Mouse (Mus musculus): Measurements from ENCODE around the gene Sh2b1. TPM values are rescaled to one million over a fixed set of nuclear protein-coding genes. Genes with fewer than 3 reads are reported as not detected.
"Not testable (repeated sequence)": the region's sequence is repeated elsewhere in the genome, so short reads cannot be mapped to it uniquely, and the experiment has no call there.

Gene Sh2b1
- 10 to 100 TPM; 56.2 to 60.8 TPM for total RNA-seq (2021)
- long read RNA-seq, experiment 1, transcript Sh2b1-202 (10 exons, 3,366 nt), result major isoform, 5 of 85 reads
- long read RNA-seq, experiment 1, partial matches to known transcripts, result 17 of 85 reads
- long read RNA-seq, experiment 1, other reads (novel, unspliced or antisense), result 60 of 85 reads
- long read RNA-seq, experiment 2, partial matches to known transcripts, result 16 of 35 reads
- long read RNA-seq, experiment 2, other reads (novel, unspliced or antisense), result 19 of 35 reads

- DNase-seq (ENCODE audit: low spot score in 2 of 2), result peak; percentile 82 to 83
Measured at GRCm38 (mm10) chr7:126474993-126475581, at the start of gene Sh2b1. Gene Sh2b1 (minus strand): TSS chr7:126475424.

GRCm38 (mm10) chr7:126523316-126523715 is 48.1 kb upstream of the Sh2b1 start:
- no peak for DNase-seq (ENCODE audit: low spot score in 2 of 2)

GRCm38 (mm10) chr7:126519513-126519912 is 44.3 kb upstream of the Sh2b1 start:
- DNase-seq (ENCODE audit: low spot score in 2 of 2), result no peak

GRCm38 (mm10) chr7:126518261-126518941 is 43.2 kb upstream of the Sh2b1 start:
- no peak for DNase-seq (ENCODE audit: low spot score in 2 of 2)

- no peak for DNase-seq (ENCODE audit: low spot score in 2 of 2)
Measured at GRCm38 (mm10) chr7:126511287-126511686, 36.1 kb upstream of the Sh2b1 start.

GRCm38 (mm10) chr7:126507126-126507778 is 32.0 kb upstream of the Sh2b1 start:
- no peak for DNase-seq (ENCODE audit: low spot score in 2 of 2)

GRCm38 (mm10) chr7:126504913-126505312 is 29.7 kb upstream of the Sh2b1 start:
- DNase-seq (ENCODE audit: low spot score in 2 of 2), result no peak

GRCm38 (mm10) chr7:126503273-126503878 is 28.2 kb upstream of the Sh2b1 start, which contains the start of gene Atxn2l:
Gene Atxn2l (minus strand): TSS chr7:126503437.
- peak; percentile 97 for DNase-seq (ENCODE audit: low spot score in 2 of 2)

GRCm38 (mm10) chr7:126502751-126503150 is 27.5 kb upstream of the Sh2b1 start:
- peak in 1 of 2 experiments; percentile 56 for DNase-seq (ENCODE audit: low spot score in 2 of 2)

GRCm38 (mm10) chr7:126502023-126502741 is 27.0 kb upstream of the Sh2b1 start:
- peak; percentile 86 to 88 for DNase-seq (ENCODE audit: low spot score in 2 of 2)

GRCm38 (mm10) chr7:126501684-126502022 is 26.4 kb upstream of the Sh2b1 start:
- no peak for DNase-seq (ENCODE audit: low spot score in 2 of 2)

GRCm38 (mm10) chr7:126499416-126499815 is 24.2 kb upstream of the Sh2b1 start:
- DNase-seq (ENCODE audit: low spot score in 2 of 2), result no peak

- DNase-seq (ENCODE audit: low spot score in 2 of 2), result no peak
Measured at GRCm38 (mm10) chr7:126497966-126498365, 22.7 kb upstream of the Sh2b1 start.

GRCm38 (mm10) chr7:126496475-126496874 is 21.3 kb upstream of the Sh2b1 start:
- no peak for DNase-seq (ENCODE audit: low spot score in 2 of 2)

- DNase-seq (ENCODE audit: low spot score in 2 of 2), result no peak
Measured at GRCm38 (mm10) chr7:126494120-126494519, 18.9 kb upstream of the Sh2b1 start.

GRCm38 (mm10) chr7:126491973-126492372 is 16.7 kb upstream of the Sh2b1 start:
- no peak for DNase-seq (ENCODE audit: low spot score in 2 of 2)

- DNase-seq (ENCODE audit: low spot score in 2 of 2), result no peak
Measured at GRCm38 (mm10) chr7:126491005-126491404, 15.8 kb upstream of the Sh2b1 start.

GRCm38 (mm10) chr7:126487617-126488385 is 12.6 kb upstream of the Sh2b1 start:
- DNase-seq (ENCODE audit: low spot score in 2 of 2), result not testable (repeated sequence)

GRCm38 (mm10) chr7:126487052-126487483 is 11.8 kb upstream of the Sh2b1 start, which contains the start of gene Tufm:
Gene Tufm (plus strand): TSS chr7:126487361.
- peak; percentile 85 to 87 for DNase-seq (ENCODE audit: low spot score in 2 of 2)

GRCm38 (mm10) chr7:126482392-126482871 is 7.2 kb upstream of the Sh2b1 start:
- peak; percentile 77 to 82 for DNase-seq (ENCODE audit: low spot score in 2 of 2)
